Comparison of ENCODE assay signal across 21 mouse cellular contexts in the genomic region with DNA sequence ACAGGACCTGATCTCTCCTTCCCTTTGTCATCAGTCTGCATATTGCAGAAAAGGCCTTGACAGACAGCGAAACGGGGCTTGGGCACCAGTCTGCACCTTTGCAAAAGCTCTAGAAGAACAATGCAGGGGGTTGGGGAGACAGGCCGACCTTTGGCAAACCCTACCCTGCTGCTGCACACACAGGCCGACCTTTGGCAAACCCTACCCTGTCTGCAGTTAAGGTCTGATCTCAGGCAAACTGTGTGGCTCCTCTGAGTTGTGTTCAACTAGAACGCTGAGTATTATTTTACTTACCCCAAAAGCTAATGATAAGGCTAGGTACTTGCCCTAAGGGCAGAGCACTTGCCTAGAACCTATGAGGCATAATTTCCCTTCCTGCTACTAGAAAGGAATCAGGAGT.
DNase-seq lines count a peak whose midpoint lies in the region; ATAC-seq and TF ChIP-seq lines count a peak whose summit lies in the region.
"Had no signal": no experiment of that assay in that cellular context is flagged by ENCODE, and none has a peak within 500 bp of the region (broad histone marks: within the 10 kb centered on the region; RNA-seq: fewer than 3 reads in every experiment).

No protein-coding gene starts in this region.

- 88% methylated on average over 5 of the region's 5 CpGs for WGBS in intestine, embryonic 14.5 days
- 75% methylated on average over 5 of the region's 5 CpGs for WGBS in intestine, embryonic 16.5 days
- WGBS in liver, embryonic 13.5 days (ENCODE audit: insufficient replicate concordance): 47% methylated on average over 5 of the region's 5 CpGs
- 38% methylated on average over 5 of the region's 5 CpGs for WGBS in liver, postnatal 0 days (ENCODE audit: insufficient replicate concordance)
- 88% methylated on average over 5 of the region's 5 CpGs for WGBS in limb, embryonic 11.5 days
- WGBS in stomach, postnatal 0 days: 71% methylated on average over 5 of the region's 5 CpGs

- no peaks in the 10 kb centered on the region for H3K4me1 ChIP-seq in intestine, embryonic 14.5 days (replicated peaks; ENCODE audit: control insufficient read depth, insufficient read depth, low read length)
- H3K4me1 ChIP-seq in intestine, embryonic 16.5 days (ENCODE audit: control insufficient read depth, insufficient read depth, low read length): no peaks in the 10 kb centered on the region
- H3K4me1 ChIP-seq in liver, embryonic 13.5 days (replicated peaks): no peaks in the 10 kb centered on the region
- no peaks in the 10 kb centered on the region for H3K4me1 ChIP-seq in liver, postnatal 0 days (ENCODE audit: insufficient read depth)
- no peaks in the 10 kb centered on the region for H3K4me1 ChIP-seq in limb, embryonic 11.5 days (ENCODE audit: control insufficient read depth, insufficient read depth, low read length)
- no peaks in the 10 kb centered on the region for H3K4me1 ChIP-seq in stomach, postnatal 0 days (replicated peaks; ENCODE audit: control insufficient read depth, insufficient read depth)
- H3K4me1 ChIP-seq: embryonic facial prominence, embryonic 13.5 days; forebrain, embryonic 12.5 days; heart, embryonic 15.5 days; hindbrain, embryonic 15.5 days had no signal

- no peaks in the 10 kb centered on the region for H3K9me3 ChIP-seq in intestine, embryonic 14.5 days (ENCODE audit: control insufficient read depth, low read length)
- H3K9me3 ChIP-seq in intestine, embryonic 16.5 days (ENCODE audit: control insufficient read depth, low read length): no peaks in the 10 kb centered on the region
- no peaks in the 10 kb centered on the region for H3K9me3 ChIP-seq in liver, embryonic 13.5 days (replicated peaks)
- no peaks in the 10 kb centered on the region for H3K9me3 ChIP-seq in liver, postnatal 0 days (ENCODE audit: low read length)
- H3K9me3 ChIP-seq in limb, embryonic 11.5 days (ENCODE audit: control insufficient read depth, low read length): no peaks in the 10 kb centered on the region
- H3K9me3 ChIP-seq in stomach, postnatal 0 days (ENCODE audit: control insufficient read depth, low read length): no peaks in the 10 kb centered on the region
- H3K9me3 ChIP-seq: embryonic facial prominence, embryonic 13.5 days; forebrain, embryonic 12.5 days; heart, embryonic 15.5 days; hindbrain, embryonic 15.5 days had no signal

- no peak overlapping the region for H3K9ac ChIP-seq in intestine, embryonic 14.5 days (ENCODE audit: low read length)
- H3K9ac ChIP-seq in intestine, embryonic 16.5 days (ENCODE audit: low read depth, low read length): no peak overlapping the region
- H3K9ac ChIP-seq in liver, embryonic 13.5 days: no peak overlapping the region
- no peak overlapping the region for H3K9ac ChIP-seq in liver, postnatal 0 days (replicated peaks)
- no peak overlapping the region for H3K9ac ChIP-seq in limb, embryonic 11.5 days (ENCODE audit: low read length)
- no peak overlapping the region for H3K9ac ChIP-seq in stomach, postnatal 0 days (ENCODE audit: low read length)
- H3K9ac ChIP-seq: embryonic facial prominence, embryonic 13.5 days; forebrain, embryonic 12.5 days; heart, embryonic 15.5 days; hindbrain, embryonic 15.5 days had no signal

- no peaks in the 10 kb centered on the region for H3K36me3 ChIP-seq in intestine, embryonic 14.5 days (ENCODE audit: control insufficient read depth, insufficient read depth, low read length)
- no peaks in the 10 kb centered on the region for H3K36me3 ChIP-seq in intestine, embryonic 16.5 days (ENCODE audit: control insufficient read depth, insufficient read depth, low read length)
- no peaks in the 10 kb centered on the region for H3K36me3 ChIP-seq in liver, embryonic 13.5 days
- H3K36me3 ChIP-seq in liver, postnatal 0 days (replicated peaks; ENCODE audit: insufficient read depth, low read length): no peaks in the 10 kb centered on the region
- H3K36me3 ChIP-seq in limb, embryonic 11.5 days (ENCODE audit: control insufficient read depth, insufficient read depth, low read length): no peaks in the 10 kb centered on the region
- no peaks in the 10 kb centered on the region for H3K36me3 ChIP-seq in stomach, postnatal 0 days (ENCODE audit: control insufficient read depth, insufficient read depth, low read length)
- H3K36me3 ChIP-seq: embryonic facial prominence, embryonic 13.5 days; forebrain, embryonic 12.5 days; heart, embryonic 15.5 days; hindbrain, embryonic 15.5 days had no signal

- no peak overlapping the region for H3K27ac ChIP-seq in intestine, embryonic 14.5 days (ENCODE audit: low read depth)
- no peak overlapping the region for H3K27ac ChIP-seq in intestine, embryonic 16.5 days (ENCODE audit: low read length)
- no peak overlapping the region for H3K27ac ChIP-seq in liver, embryonic 13.5 days
- no peak overlapping the region for H3K27ac ChIP-seq in liver, postnatal 0 days (ENCODE audit: low read depth)
- no peak overlapping the region for H3K27ac ChIP-seq in limb, embryonic 11.5 days (replicated peaks; ENCODE audit: low read depth, low read length)
- no peak overlapping the region for H3K27ac ChIP-seq in stomach, postnatal 0 days (replicated peaks)
- no peak overlapping the region for H3K27ac ChIP-seq in left cerebral cortex, adult 2 months
- H3K27ac ChIP-seq: embryonic facial prominence, embryonic 13.5 days; forebrain, embryonic 12.5 days; gastrocnemius, adult 2 months; heart, embryonic 15.5 days; hindbrain, embryonic 15.5 days had no signal

- no peak overlapping the region for H3K4me3 ChIP-seq in intestine, embryonic 14.5 days (ENCODE audit: low read depth, low read length)
- no peak overlapping the region for H3K4me3 ChIP-seq in intestine, embryonic 16.5 days (ENCODE audit: low read length)
- H3K4me3 ChIP-seq in liver, embryonic 13.5 days (replicated peaks): no peak overlapping the region
- H3K4me3 ChIP-seq in liver, postnatal 0 days (ENCODE audit: low read depth, low read length): no peak overlapping the region
- H3K4me3 ChIP-seq in limb, embryonic 11.5 days (ENCODE audit: low read depth, low read length): no peak overlapping the region
- no peak overlapping the region for H3K4me3 ChIP-seq in stomach, postnatal 0 days (ENCODE audit: low read depth, low read length)
- no peak overlapping the region for H3K4me3 ChIP-seq in left cerebral cortex, adult 2 months
- H3K4me3 ChIP-seq: embryonic facial prominence, embryonic 13.5 days; forebrain, embryonic 12.5 days; gastrocnemius, adult 2 months; heart, embryonic 15.5 days; hindbrain, embryonic 15.5 days had no signal

- TF ChIP-seq CTCF in liver, postnatal 0 days (IDR thresholded peaks at IDR 0.05; ENCODE audit: low read depth): no peak
- TF ChIP-seq CTCF in stomach, postnatal 0 days (IDR thresholded peaks at IDR 0.05; ENCODE audit: low read depth): no peak
- no peak for TF ChIP-seq CTCF in left cerebral cortex, adult 2 months (IDR thresholded peaks at IDR 0.05)

- no peak for TF ChIP-seq EP300 in liver, postnatal 0 days (IDR thresholded peaks at IDR 0.05; ENCODE audit: low read depth)
- no peak for TF ChIP-seq EP300 in stomach, postnatal 0 days (optimal IDR thresholded peaks at IDR 0.05)

- no peak for ATAC-seq in intestine, embryonic 14.5 days (replicated peaks; ENCODE audit: low FRiP score, low TSS enrichment, low read depth)
- no peak for ATAC-seq in intestine, embryonic 16.5 days
- peak; percentile 45; the same call in 1 of the 2 replicates for ATAC-seq in liver, embryonic 13.5 days (ENCODE audit: low read depth)
- no peak for ATAC-seq in liver, postnatal 0 days
- ATAC-seq in limb, embryonic 11.5 days (ENCODE audit: insufficient number of reproducible peaks, low FRiP score, low TSS enrichment, low read depth): no peak
- no peak for ATAC-seq in stomach, postnatal 0 days (ENCODE audit: low FRiP score, low TSS enrichment)
- ATAC-seq: forebrain, embryonic 16.5 days had no signal

- no peak overlapping the region for H3K4me2 ChIP-seq in intestine, embryonic 14.5 days (ENCODE audit: low read length)
- no peak overlapping the region for H3K4me2 ChIP-seq in intestine, embryonic 16.5 days (ENCODE audit: low read depth, low read length)
- no peak overlapping the region for H3K4me2 ChIP-seq in liver, embryonic 13.5 days
- H3K4me2 ChIP-seq in liver, postnatal 0 days (ENCODE audit: low read depth, low read length): no peak overlapping the region
- H3K4me2 ChIP-seq in limb, embryonic 11.5 days (ENCODE audit: low read depth, severe bottlenecking): no peak overlapping the region
- H3K4me2 ChIP-seq in stomach, postnatal 0 days (replicated peaks; ENCODE audit: low read depth): no peak overlapping the region
- H3K4me2 ChIP-seq: embryonic facial prominence, embryonic 13.5 days; forebrain, embryonic 12.5 days; heart, embryonic 11.5 days; heart, embryonic 15.5 days; hindbrain, embryonic 15.5 days had no signal

- no peaks in the 10 kb centered on the region for H3K27me3 ChIP-seq in intestine, embryonic 14.5 days (replicated peaks; ENCODE audit: control insufficient read depth, insufficient read depth, low read length)
- no peaks in the 10 kb centered on the region for H3K27me3 ChIP-seq in intestine, embryonic 16.5 days (replicated peaks; ENCODE audit: control insufficient read depth, insufficient read depth, low read length)
- H3K27me3 ChIP-seq in liver, embryonic 13.5 days: no peaks in the 10 kb centered on the region
- H3K27me3 ChIP-seq in liver, postnatal 0 days (ENCODE audit: insufficient read depth, low read length): no peaks in the 10 kb centered on the region
- no peaks in the 10 kb centered on the region for H3K27me3 ChIP-seq in limb, embryonic 11.5 days (ENCODE audit: control insufficient read depth, insufficient read depth, low read length)
- no peaks in the 10 kb centered on the region for H3K27me3 ChIP-seq in stomach, postnatal 0 days (ENCODE audit: control insufficient read depth, insufficient read depth, low read length)
- H3K27me3 ChIP-seq: embryonic facial prominence, embryonic 13.5 days; forebrain, embryonic 12.5 days; heart, embryonic 15.5 days; hindbrain, embryonic 15.5 days had no signal

- peak; percentile 4 for DNase-seq in intestine, embryonic 14.5 days (ENCODE audit: low spot score)
- DNase-seq in liver, embryonic 13.5 days: no peak
- DNase-seq in liver, postnatal 0 days: no peak
- DNase-seq in limb, embryonic 11.5 days (ENCODE audit: low spot score): peak; percentile 15
- peak; percentile 10 for DNase-seq in stomach, postnatal 0 days (ENCODE audit: low spot score)
- DNase-seq in left cerebral cortex, adult 2 months (ENCODE audit: extremely low spot score in 1 of 2, low spot score in 2 of 2): no peak
- DNase-seq: adrenal gland, adult 2 months; adrenal gland, postnatal 25 days; cerebellum, adult 18-20 months; cerebellum, adult 9-11 months; cerebellum, postnatal 36 days; gastrocnemius, adult 2 months; gastrocnemius, postnatal 25 days; heart, postnatal 14 days had no signal

- intact Hi-C loops in left cerebral cortex, adult 2 months (cut with DNase I): no loop called here

Comparison
In these comparisons a context has a peak if more than half of its experiments do, and no peak if none do; other contexts are left out.
1. DNase-seq: peak in intestine, embryonic 14.5 days (single experiment), limb, embryonic 11.5 days (single experiment) and stomach, postnatal 0 days (single experiment); none in liver, embryonic 13.5 days (single experiment), liver, postnatal 0 days (single experiment) and left cerebral cortex, adult 2 months (0 of 2).